Mouse (Mus musculus): ENCODE results near the gene Rab36. TPM values are rescaled to one million over a fixed set of nuclear protein-coding genes. Genes with fewer than 3 reads are reported as not detected.

Rab36 gene
- total and polyA plus RNA-seq, 3 experiments, result not detected

- no peaks in the 10 kb centered on the region for H3K4me1 ChIP-seq (ENCODE audit: control insufficient read depth in 1 of 2, insufficient read depth in 2 of 2, low read length in 2 of 2)
- no peaks in the 10 kb centered on the region for H3K36me3 ChIP-seq (ENCODE audit: control insufficient read depth in 1 of 2, insufficient read depth in 2 of 2, low read length in 2 of 2)
- H3K9ac ChIP-seq (ENCODE audit: control insufficient read depth, low read depth, low read length, poor library complexity, severe bottlenecking), result no peak overlapping the region
- H3K27me3 ChIP-seq (ENCODE audit: control insufficient read depth in 1 of 2, insufficient read depth in 2 of 2, low read length in 2 of 2), result no peaks in the 10 kb centered on the region
- H3K9me3 ChIP-seq (replicated peaks; ENCODE audit: insufficient read depth, low read length), result no peaks in the 10 kb centered on the region
- TF ChIP-seq UBTF (IDR thresholded peaks at IDR 0.05; ENCODE audit: borderline replicate concordance, insufficient read depth, low read depth, low read length) (no peak), POLR2AphosphoS2 (IDR thresholded peaks at IDR 0.05; ENCODE audit: low read length) (no peak), RCOR1 (IDR thresholded peaks at IDR 0.05; ENCODE audit: low read depth, low read length) (no peak), ETS1 (IDR thresholded peaks at IDR 0.05; ENCODE audit: low read depth, low read length) (no peak), SMC3 (IDR thresholded peaks at IDR 0.05; ENCODE audit: low read depth, low read length) (no peak), EP300 (IDR thresholded peaks at IDR 0.05; ENCODE audit: low read depth in 1 of 2, low read length in 2 of 2) (no peak), ZC3H11A (IDR thresholded peaks at IDR 0.05; ENCODE audit: low read depth, low read length) (no peak), HCFC1 (IDR thresholded peaks at IDR 0.05; ENCODE audit: low read depth, low read length) (no peak), MXI1 (IDR thresholded peaks at IDR 0.05; ENCODE audit: low read depth, low read length) (no peak), POLR2A (IDR thresholded peaks at IDR 0.05; ENCODE audit: control insufficient read depth in 1 of 2, insufficient read depth in 1 of 2, low read depth in 1 of 2, low read length in 2 of 2, poor library complexity in 1 of 2) (no peak)
- DNase-seq (ENCODE audit: low read depth, low spot score), result no peak
- no peaks in the 10 kb centered on the region for H3K79me2 ChIP-seq (ENCODE audit: control insufficient read depth, insufficient read depth, low read length, poor library complexity)
- no peak overlapping the region for H3K27ac ChIP-seq (ENCODE audit: control insufficient read depth, low read depth, low read length)
- no peak overlapping the region for H3K4me3 ChIP-seq (ENCODE audit: control insufficient read depth in 1 of 2, insufficient read depth in 1 of 2, low read depth in 2 of 2, low read length in 2 of 2)
Measured at GRCm38 (mm10) chr10:75001391-75001790, 35.5 kb upstream of the Rab36 start.

- Histone ChIP-seq H3K27me3 (ENCODE audit: control insufficient read depth in 1 of 2, insufficient read depth in 2 of 2, low read length in 2 of 2) (no peaks in the 10 kb centered on the region), H3K27ac (ENCODE audit: control insufficient read depth, low read depth, low read length) (no peak overlapping the region), H3K79me2 (ENCODE audit: control insufficient read depth, insufficient read depth, low read length, poor library complexity) (no peaks in the 10 kb centered on the region), H3K4me1 (ENCODE audit: control insufficient read depth in 1 of 2, insufficient read depth in 2 of 2, low read length in 2 of 2) (no peaks in the 10 kb centered on the region), H3K9ac (ENCODE audit: control insufficient read depth, low read depth, low read length, poor library complexity, severe bottlenecking) (no peak overlapping the region), H3K36me3 (ENCODE audit: control insufficient read depth in 1 of 2, insufficient read depth in 2 of 2, low read length in 2 of 2) (no peaks in the 10 kb centered on the region), H3K9me3 (replicated peaks; ENCODE audit: insufficient read depth, low read length) (no peaks in the 10 kb centered on the region), H3K4me3 (ENCODE audit: control insufficient read depth in 1 of 2, insufficient read depth in 1 of 2, low read depth in 2 of 2, low read length in 2 of 2) (no peak overlapping the region)
- no peak for DNase-seq (ENCODE audit: low read depth, low spot score)
- TF ChIP-seq MAX (IDR thresholded peaks at IDR 0.05; ENCODE audit: low read length) (no peak), BHLHE40 (IDR thresholded peaks at IDR 0.05; ENCODE audit: borderline replicate concordance, low read depth, low read length) (no peak), EP300 (IDR thresholded peaks at IDR 0.05; ENCODE audit: low read depth in 1 of 2, low read length in 2 of 2) (no peak), ETS1 (IDR thresholded peaks at IDR 0.05; ENCODE audit: low read depth, low read length) (no peak), ZNF384 (IDR thresholded peaks at IDR 0.05; ENCODE audit: low read depth, low read length) (no peak)
Measured at GRCm38 (mm10) chr10:75004067-75004466, 32.8 kb upstream of the Rab36 start.

- Histone ChIP-seq H3K4me3 (ENCODE audit: control insufficient read depth in 1 of 2, insufficient read depth in 1 of 2, low read depth in 2 of 2, low read length in 2 of 2) (no peak overlapping the region), H3K27me3 (ENCODE audit: control insufficient read depth in 1 of 2, insufficient read depth in 2 of 2, low read length in 2 of 2) (no peaks in the 10 kb centered on the region), H3K36me3 (ENCODE audit: control insufficient read depth in 1 of 2, insufficient read depth in 2 of 2, low read length in 2 of 2) (no peaks in the 10 kb centered on the region), H3K79me2 (ENCODE audit: control insufficient read depth, insufficient read depth, low read length, poor library complexity) (no peaks in the 10 kb centered on the region), H3K27ac (ENCODE audit: control insufficient read depth, low read depth, low read length) (no peak overlapping the region), H3K9me3 (replicated peaks; ENCODE audit: insufficient read depth, low read length) (no peaks in the 10 kb centered on the region), H3K9ac (ENCODE audit: control insufficient read depth, low read depth, low read length, poor library complexity, severe bottlenecking) (no peak overlapping the region), H3K4me1 (ENCODE audit: control insufficient read depth in 1 of 2, insufficient read depth in 2 of 2, low read length in 2 of 2) (no peaks in the 10 kb centered on the region)
- DNase-seq (ENCODE audit: low read depth, low spot score), result no peak
- no peak for TF ChIP-seq SIN3A (IDR thresholded peaks at IDR 0.05; ENCODE audit: low read length)
- TF ChIP-seq CHD1 (IDR thresholded peaks at IDR 0.05; ENCODE audit: low read depth, low read length), result no peak
- no peak for TF ChIP-seq UBTF (IDR thresholded peaks at IDR 0.05; ENCODE audit: borderline replicate concordance, insufficient read depth, low read depth, low read length)
- no peak for TF ChIP-seq RAD21 (IDR thresholded peaks at IDR 0.05; ENCODE audit: low read depth, low read length)
- TF ChIP-seq TBP (IDR thresholded peaks at IDR 0.05; ENCODE audit: low read depth, low read length), result no peak
- TF ChIP-seq ZNF384 (IDR thresholded peaks at IDR 0.05; ENCODE audit: low read depth, low read length), result no peak
- TF ChIP-seq MYB (IDR thresholded peaks at IDR 0.05; ENCODE audit: low read depth, low read length), result no peak
- TF ChIP-seq RCOR1 (IDR thresholded peaks at IDR 0.05; ENCODE audit: low read depth, low read length), result no peak
- TF ChIP-seq ZKSCAN1 (IDR thresholded peaks at IDR 0.05; ENCODE audit: low read depth, low read length), result no peak
- TF ChIP-seq MAX (IDR thresholded peaks at IDR 0.05; ENCODE audit: low read length), result no peak
- no peak for TF ChIP-seq JUND (IDR thresholded peaks at IDR 0.05; ENCODE audit: low read depth, low read length)
- TF ChIP-seq ELF1 (IDR thresholded peaks at IDR 0.05; ENCODE audit: low read depth, low read length), result no peak
- no peak for TF ChIP-seq ZMIZ1 (IDR thresholded peaks at IDR 0.05; ENCODE audit: low read depth, low read length)
- no peak for TF ChIP-seq USF1 (IDR thresholded peaks at IDR 0.05; ENCODE audit: low read depth, low read length)
- no peak for TF ChIP-seq TCF12 (IDR thresholded peaks at IDR 0.05; ENCODE audit: low read depth, low read length)
- no peak for TF ChIP-seq TAL1 (IDR thresholded peaks at IDR 0.05; ENCODE audit: low read length)
- no peak for TF ChIP-seq SMC3 (IDR thresholded peaks at IDR 0.05; ENCODE audit: low read depth, low read length)
Measured at GRCm38 (mm10) chr10:75006889-75007662, 29.8 kb upstream of the Rab36 start.
